Mouse (Mus musculus): ENCODE results near the gene Pbld2.

DNA sequence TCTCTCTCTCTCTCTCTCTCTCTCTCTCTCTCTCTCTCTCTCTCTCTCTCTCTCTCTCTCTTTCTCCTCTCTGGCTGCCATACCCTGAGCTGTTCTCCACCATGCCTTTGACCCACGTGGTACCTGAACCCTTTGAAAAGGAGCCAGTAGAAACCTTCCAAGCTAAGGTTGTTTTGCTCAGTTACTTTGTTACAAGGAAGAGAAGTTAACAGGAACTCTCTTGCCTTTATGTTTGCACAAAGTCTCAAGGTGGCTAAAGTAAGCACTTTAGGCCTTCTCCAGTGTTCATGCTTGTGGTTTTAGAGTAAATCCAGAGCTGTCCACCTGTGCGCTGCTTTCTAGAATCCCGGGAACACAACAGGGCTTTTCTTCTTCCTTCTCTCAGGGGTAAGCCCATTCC, 8.2 kb downstream of the Pbld2 start:
- no peak for TF ChIP-seq CTCF (IDR thresholded peaks at IDR 0.05; ENCODE audit: low read depth)
- no peak for TF ChIP-seq EP300 (IDR thresholded peaks at IDR 0.05; ENCODE audit: low read depth)
